Mouse (Mus musculus) lung, postnatal 4 days (tissue): ENCODE measurements around the gene Tmem164.
"Not testable (repeated sequence)": the region's sequence is repeated elsewhere in the genome, so short reads cannot be mapped to it uniquely, and the experiment has no call there.

Experiments
- DNase-seq, 2 experiments: peaks; one replicate each; pipeline ENCODE4 v3.0.0; 2021

Gene Tmem164

DNA sequence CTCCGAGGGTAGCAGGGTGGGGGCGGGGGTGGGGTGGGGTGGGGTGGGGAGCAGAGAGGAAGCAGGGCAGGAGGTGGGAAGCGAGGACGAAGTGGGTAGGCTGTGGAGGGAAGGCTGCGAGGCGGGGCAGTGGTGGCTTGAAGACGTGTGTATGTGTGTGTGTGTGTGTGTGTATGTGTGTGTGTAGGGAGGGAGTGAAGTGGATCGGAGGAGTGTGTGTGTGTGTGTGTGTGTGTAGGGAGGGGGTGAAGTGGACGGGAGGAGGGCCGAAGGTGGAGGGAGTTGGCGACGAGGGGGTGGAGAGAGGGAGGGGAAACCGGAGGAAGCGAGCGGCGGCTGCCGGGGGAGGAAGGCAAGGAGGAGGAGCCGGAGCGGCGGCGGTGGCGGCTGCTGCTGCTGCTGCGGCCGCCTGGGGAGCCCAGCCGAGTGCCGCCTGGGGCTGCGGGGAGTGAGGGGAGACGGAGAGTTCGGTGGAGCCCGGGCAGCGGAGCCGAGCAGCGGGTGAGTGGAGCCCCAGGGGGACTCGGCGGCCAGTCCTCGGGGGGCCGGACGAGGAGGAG lies at the start of gene Tmem164:
Gene Tmem164 (plus strand): TSS at position 351 of the 560 bp plus-strand sequence.
- DNase-seq = peak; percentile 85 to 91

DNA sequence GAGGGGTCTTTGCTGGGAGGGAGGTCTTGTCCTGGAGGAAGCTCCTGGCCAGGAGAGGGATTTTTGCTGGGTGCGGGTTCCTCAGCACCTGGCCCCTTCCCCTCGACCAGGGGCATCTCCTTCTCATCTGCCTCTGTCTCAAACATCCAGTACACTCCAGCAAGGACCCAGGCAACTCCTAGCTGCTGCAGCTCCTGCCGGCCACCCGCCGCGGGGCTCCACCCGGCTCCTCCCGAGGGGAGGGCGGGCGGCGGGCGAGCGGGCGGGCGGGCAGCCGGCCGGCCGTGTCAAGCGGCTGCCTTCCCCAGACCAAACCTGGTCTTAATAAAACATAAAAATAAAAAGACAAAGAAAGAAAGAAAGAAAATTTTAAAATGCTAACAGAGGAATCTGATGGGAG lies 48.2 kb upstream of the Tmem164 start:
- DNase-seq = not testable (repeated sequence)

- DNase-seq = no peak
Observed at GRCm38 (mm10) chrX:142647202-142647601, 34.0 kb upstream of the Tmem164 start.

DNA sequence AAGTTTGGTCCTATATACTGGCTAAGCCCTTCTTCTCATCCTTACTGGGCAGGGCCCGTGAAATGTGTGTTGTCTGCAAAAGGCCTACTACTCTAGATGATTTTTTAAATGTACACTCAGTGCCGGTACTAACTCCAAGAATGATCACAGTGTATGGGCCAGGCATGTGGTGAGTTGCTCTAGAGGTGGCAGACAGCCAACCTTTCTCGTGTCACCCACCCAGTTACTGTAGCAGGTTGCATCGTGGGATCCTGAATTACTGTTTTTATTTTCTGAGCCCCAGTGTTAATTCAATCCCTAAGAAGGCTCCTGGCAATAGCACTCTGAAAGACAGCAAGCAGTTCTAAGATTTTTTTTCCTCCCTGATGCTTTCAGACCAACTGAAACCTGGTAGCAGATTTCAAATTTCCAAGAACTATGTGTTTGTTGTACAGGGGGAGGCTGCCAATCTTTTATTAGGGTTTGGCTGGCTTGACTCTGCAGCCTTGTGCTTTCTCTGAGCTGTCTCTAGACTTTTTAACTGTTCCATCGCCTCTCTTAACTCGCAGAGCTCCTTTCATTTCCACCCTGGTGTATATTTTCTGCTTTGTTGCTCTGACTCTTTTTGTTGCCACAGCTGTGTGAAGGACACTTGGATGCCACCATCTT lies 31.0 kb upstream of the Tmem164 start:
- no peak for DNase-seq

DNA sequence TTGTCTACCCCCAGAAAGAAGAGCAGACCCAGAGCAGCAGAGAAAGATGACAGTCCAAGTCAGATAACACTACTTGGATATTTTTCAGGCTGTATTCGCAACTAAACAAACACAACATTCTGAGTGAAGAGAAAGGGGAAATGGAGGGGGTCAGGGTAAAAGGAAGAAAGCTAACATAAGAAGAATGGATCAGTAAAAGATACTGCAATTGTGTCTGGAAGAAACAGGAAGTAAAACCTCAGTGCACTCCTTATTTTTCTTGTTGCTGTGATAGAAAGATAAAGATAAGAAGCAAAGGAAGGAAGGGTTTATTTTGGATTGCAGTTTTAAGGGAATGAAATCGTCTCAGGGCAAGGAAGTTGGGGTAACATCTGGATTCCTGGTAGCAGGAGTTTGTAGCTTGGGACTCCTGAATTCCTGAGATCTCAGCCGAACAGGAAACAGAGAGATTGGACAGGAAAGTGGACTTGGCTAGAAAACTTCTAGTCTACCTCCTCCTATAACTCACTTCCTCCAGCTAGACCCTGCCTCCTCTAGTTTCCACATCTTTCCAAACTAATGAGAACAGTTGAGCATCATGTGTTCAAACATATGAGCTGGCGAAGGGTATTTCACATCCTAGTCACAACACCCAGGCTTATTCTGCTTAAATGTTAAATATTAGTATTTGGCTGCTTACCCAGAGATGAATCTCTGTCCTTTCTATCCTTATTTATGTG lies 16.3 kb upstream of the Tmem164 start:
- DNase-seq = no peak

DNA sequence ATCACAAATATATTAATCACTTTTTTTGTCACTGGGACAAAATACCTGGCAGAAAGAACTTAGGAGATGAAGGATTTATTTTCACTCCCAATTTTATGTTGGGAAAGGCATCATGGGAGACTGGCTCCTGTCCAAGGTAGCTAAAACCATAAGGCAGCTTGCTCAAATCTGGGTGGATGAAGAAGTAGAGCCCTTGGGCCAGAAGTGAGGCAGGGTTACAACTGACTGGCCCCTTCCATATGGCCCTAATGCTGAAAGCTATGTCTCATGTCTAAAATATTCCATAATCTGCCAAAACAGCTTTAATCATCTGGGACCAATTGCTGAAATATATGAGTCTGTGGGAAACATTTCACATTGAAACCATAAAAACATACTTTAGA lies 15.8 kb upstream of the Tmem164 start:
- no peak for DNase-seq

GRCm38 (mm10) chrX:142669312-142670091 lies 11.7 kb upstream of the Tmem164 start:
- DNase-seq = no peak

GRCm38 (mm10) chrX:142670121-142670520 lies 11.1 kb upstream of the Tmem164 start:
- no peak for DNase-seq

- no peak for DNase-seq
Observed at GRCm38 (mm10) chrX:142671141-142671540, 10.1 kb upstream of the Tmem164 start.

- no peak for DNase-seq
Observed at GRCm38 (mm10) chrX:142672701-142673100, 8.5 kb upstream of the Tmem164 start.

DNA sequence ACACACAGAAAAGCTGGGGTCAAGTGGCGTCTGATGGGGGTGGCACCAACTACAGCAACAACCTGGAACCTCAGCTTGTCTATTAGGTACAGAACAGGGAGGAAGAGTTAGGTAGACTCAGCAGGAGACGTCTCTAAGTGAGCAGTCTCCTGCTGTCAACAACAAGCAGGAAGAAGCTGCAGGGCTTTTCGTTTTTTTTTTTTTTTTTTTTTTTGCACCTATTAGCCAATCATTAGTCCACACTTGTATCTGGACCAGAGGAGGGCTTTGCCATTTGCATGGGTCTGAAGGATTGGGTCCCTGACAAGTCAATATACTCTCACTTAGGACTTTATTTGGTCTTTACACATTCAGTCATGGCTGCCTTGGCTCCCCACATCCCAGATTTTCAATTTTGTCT lies 4.0 kb upstream of the Tmem164 start:
- no peak for DNase-seq

DNA sequence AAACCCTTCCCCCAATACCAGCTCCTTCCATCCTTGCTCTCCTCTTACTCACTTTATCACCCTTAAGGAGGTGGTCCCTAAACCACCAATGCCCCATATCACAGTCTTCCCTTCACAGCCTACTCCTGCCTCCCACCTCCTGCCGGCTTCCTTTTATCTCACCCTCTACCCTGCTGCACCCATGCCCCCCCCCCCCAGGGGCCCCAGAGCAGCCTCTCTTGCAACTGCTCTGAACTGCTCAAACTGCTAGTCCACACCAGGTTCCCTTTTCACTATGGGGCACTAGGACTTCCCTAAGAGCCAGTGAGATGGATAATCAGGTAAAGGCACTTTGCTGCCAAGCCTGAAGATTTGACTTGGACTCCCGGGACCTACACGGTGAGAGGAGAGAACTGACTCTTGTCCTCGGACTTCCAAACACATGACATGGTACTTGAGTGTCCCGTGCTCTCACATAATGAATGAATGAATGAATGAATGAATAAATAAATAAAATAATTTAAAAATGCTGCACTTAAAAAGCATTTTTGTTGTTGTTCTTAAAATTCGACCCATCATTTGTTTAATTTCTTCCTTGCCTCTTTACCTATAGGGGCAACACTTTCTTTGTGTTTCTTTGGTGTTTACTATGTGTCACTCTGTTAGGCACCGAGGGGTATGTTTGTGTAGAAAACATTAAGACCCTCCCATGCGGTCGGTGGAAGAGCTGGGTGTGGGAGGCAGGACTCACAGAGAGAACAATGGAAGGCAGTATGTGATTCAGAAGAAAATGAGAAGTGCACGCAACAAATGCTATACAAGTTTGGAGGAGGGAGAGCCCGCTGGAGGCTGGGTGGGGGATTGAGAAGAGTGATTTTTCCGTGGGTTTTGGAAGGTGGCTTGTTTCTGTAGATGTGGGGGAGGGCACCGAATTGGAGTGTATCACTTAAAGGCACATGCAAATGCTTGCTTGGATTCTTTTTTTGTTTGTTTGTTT lies 2.4 kb upstream of the Tmem164 start:
- no peak for DNase-seq

- DNase-seq = no peak
Observed at GRCm38 (mm10) chrX:142679502-142680250, 1.5 kb upstream of the Tmem164 start.

DNA sequence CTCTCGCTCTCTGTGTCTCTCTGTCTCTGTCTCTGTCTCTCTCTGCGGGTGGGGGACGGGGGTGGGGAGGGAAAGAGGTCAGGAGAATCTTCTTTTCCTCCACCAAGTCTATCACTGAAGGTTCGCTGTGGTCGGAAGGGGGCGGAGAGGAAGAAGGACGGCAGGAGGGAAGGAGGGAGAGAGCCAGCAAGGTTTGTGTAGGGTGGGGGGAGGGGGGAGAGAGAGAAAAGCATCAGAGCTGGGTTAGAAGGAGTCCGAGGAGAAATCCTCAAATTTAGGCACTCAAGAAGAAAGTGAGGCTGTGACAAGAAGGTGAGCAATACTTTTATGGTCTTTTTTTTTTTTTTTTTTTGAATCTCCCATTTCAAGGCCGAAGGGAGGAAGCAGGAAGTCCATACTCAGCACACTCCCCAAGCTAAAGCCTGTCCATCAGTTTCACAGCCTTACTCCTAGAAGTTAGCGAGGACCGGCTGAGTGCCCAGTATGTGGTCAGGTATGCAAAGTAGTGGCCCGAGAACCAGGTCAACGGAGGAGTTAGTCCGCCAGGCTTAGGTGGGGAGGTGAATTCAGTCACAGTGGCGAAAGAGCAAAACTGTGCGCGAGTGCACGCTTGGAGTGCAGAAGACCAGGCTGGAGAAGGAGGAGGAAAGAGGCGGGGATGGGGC lies 683 bp upstream of the Tmem164 start:
- DNase-seq = no peak

- DNase-seq = peak; percentile 78 to 87
Observed at GRCm38 (mm10) chrX:142681616-142682141, 473 bp downstream of the Tmem164 start.

DNA sequence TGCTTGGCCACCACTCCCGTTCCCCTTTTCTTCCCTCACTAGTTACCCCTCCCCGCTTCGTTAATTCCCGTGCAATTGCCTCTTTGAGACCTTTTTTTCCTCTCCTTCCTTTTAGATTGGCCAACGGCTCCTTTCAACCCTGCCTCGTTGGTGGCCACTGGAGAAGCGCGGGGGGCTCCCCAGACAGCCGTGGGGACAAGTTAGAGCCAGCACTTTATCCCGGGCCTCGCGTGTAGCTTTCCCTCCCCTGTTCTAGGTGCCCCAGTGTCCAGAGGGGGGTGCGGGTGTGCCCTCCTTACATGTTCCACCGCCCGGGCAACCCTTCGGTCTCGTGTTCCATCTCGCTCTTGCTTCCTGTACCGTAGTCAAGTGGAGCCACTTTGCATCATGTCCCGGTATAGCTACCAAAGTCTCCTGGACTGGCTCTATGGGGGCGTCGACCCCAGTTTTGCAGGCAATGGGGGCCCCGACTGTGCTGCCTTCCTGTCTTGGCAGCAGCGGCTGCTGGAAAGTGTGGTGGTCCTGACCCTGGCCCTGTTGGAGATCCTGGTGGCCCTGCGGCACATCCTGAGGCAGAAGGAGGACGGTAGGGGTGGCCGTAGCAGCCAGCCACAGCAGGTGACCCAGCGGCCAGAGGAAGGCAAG lies 1.1 kb downstream of the Tmem164 start:
- peak in 1 of 2 experiments; percentile 40 for DNase-seq

DNA sequence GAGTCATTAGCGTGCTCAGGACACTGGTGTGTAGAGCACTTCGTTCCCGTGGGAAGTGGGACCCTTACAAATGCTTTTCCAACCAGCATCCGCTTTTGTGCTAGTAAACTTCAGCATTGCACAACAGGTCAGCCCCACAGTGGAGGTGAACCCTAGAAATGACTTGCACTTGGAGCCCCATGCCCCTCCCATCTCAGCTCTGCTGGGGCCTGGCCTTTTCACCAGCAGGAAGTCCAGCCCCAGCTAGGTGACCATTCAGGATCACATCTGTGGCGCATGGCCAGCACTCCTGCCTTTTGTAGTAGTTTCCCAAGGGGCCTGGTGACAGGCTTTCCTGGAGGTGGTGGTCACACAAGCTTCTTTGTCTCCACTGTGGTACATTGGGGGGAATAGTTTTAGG lies 1.8 kb downstream of the Tmem164 start:
- peak; percentile 44 to 61 for DNase-seq

GRCm38 (mm10) chrX:142684674-142685073 lies 3.5 kb downstream of the Tmem164 start:
- no peak for DNase-seq

- DNase-seq = no peak
Observed at GRCm38 (mm10) chrX:142685676-142686075, 4.5 kb downstream of the Tmem164 start.

- DNase-seq = no peak
Observed at GRCm38 (mm10) chrX:142688509-142688908, 7.3 kb downstream of the Tmem164 start.
